In the genomic region with DNA sequence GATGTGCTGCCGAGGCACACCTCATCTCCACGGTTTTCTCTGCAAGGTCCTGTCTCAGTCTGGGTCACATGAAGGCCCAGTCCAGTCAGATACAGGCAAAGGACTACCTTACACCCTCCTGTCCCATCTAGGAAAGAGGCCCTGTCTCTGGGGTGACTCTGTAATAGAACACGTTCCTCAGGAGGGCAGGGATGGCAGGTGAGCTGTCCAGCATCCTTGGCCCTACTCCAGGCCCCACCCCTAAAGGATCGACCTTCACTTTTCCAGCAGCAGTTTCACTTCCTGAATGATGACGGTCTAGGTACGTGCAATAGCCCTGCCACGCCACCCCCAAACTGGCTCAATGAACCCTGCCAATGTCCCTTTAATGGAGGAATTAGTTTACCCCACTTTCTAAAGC, we compare ENCODE assay signal across 13 mouse cellular contexts.
"Had no signal": no experiment of that assay in that cellular context is flagged by ENCODE, and none has a peak within 500 bp of the region (broad histone marks: within the 10 kb centered on the region; RNA-seq: fewer than 3 reads in every experiment).

No protein-coding gene starts in this region.

- H3K4me3 ChIP-seq: left cerebral cortex, adult 2 months; limb, embryonic 10.5 days; liver, embryonic 12.5 days; lung, embryonic 15.5 days; midbrain, embryonic 12.5 days; neural tube, embryonic 13.5 days had no signal

- H3K4me2 ChIP-seq: liver, embryonic 12.5 days; lung, embryonic 15.5 days; midbrain, embryonic 12.5 days; neural tube, embryonic 13.5 days had no signal

- H3K36me3 ChIP-seq: limb, embryonic 10.5 days; lung, embryonic 15.5 days; midbrain, embryonic 12.5 days had no signal

- H3K27ac ChIP-seq: left cerebral cortex, adult 2 months; limb, embryonic 10.5 days; liver, embryonic 12.5 days; lung, embryonic 15.5 days; midbrain, embryonic 12.5 days; neural tube, embryonic 13.5 days had no signal

- DNase-seq: kidney, adult 18-20 months; kidney, postnatal 25 days; lung, postnatal 14 days; right cerebral cortex, postnatal 14 days; thymus, adult 18-20 months; thymus, postnatal 25 days had no signal

- ATAC-seq: liver, embryonic 12.5 days; midbrain, embryonic 16.5 days had no signal

- H3K27me3 ChIP-seq: liver, embryonic 12.5 days; lung, embryonic 15.5 days; midbrain, embryonic 12.5 days; neural tube, embryonic 13.5 days had no signal

- H3K9me3 ChIP-seq: limb, embryonic 10.5 days; liver, embryonic 12.5 days; lung, embryonic 15.5 days; midbrain, embryonic 12.5 days; neural tube, embryonic 13.5 days had no signal

- H3K4me1 ChIP-seq: lung, embryonic 15.5 days; midbrain, embryonic 12.5 days; neural tube, embryonic 13.5 days had no signal

- H3K9ac ChIP-seq: liver, embryonic 12.5 days; lung, embryonic 15.5 days; midbrain, embryonic 12.5 days; neural tube, embryonic 13.5 days had no signal
